Mouse (Mus musculus) embryonic facial prominence, embryonic 13.5 days (tissue): ENCODE data around the gene Pik3ap1. TPM values are rescaled to one million over a fixed set of nuclear protein-coding genes. Genes with fewer than 3 reads are reported as not detected.

ENCODE experiments used
- ATAC-seq: fragments of 200-750 bp; cut with Nextera tagmentation; 2 replicates; pipeline ENCODE4 v1.8.0; 2017; ENCODE audit warnings: low read depth; ENCODE audit not compliant: insufficient number of reproducible peaks, insufficient read depth, low FRiP score, low TSS enrichment
- H3K27ac ChIP-seq: fragments of 300-500 bp; sonication (generic); 2 replicates; pipeline ENCODE4 v1.5.1; 2015; ENCODE audit warnings: moderate library complexity, mild to moderate bottlenecking, inconsistent platforms
- H3K27me3 ChIP-seq: fragments of 300-500 bp; sonication (generic); 2 replicates; pipeline ENCODE4 v1.6.1; 2015; ENCODE audit warnings: mild to moderate bottlenecking, inconsistent platforms
- H3K36me3 ChIP-seq: fragments of 300-500 bp; sonication (generic); 2 replicates; pipeline ENCODE4 v1.6.1; 2015; ENCODE audit warnings: mild to moderate bottlenecking, inconsistent platforms
- H3K4me1 ChIP-seq: fragments of 300-500 bp; sonication (generic); 2 replicates; pipeline ENCODE4 v1.6.1; 2015; ENCODE audit warnings: inconsistent platforms
- H3K4me2 ChIP-seq: fragments of 300-500 bp; sonication (generic); 2 replicates; pipeline ENCODE4 v1.6.1; 2015; ENCODE audit warnings: moderate library complexity, mild to moderate bottlenecking, inconsistent platforms
- H3K4me3 ChIP-seq: fragments of 300-500 bp; sonication (generic); 2 replicates; pipeline ENCODE4 v1.5.1; 2015; ENCODE audit warnings: mild to moderate bottlenecking, inconsistent platforms
- H3K9ac ChIP-seq: fragments of 300-500 bp; sonication (generic); 2 replicates; pipeline ENCODE4 v1.6.1; 2015; ENCODE audit warnings: mild to moderate bottlenecking, inconsistent platforms
- H3K9me3 ChIP-seq: fragments of 300-500 bp; sonication (generic); 2 replicates; pipeline ENCODE4 v1.6.1; 2016; ENCODE audit warnings: inconsistent platforms
- WGBS: fragments of 180-500 bp; shearing (Covaris S2); methylation state at CpG from one replicate; pipeline ENCODE4 v1.1.7; 2015; ENCODE audit warnings: mixed read lengths; 5-methylcytosine and 5-hydroxymethylcytosine counted together
- polyA plus RNA-seq: library from polyadenylated mRNA; unstranded; fragments of >200 nt; fragmentation: Nextera tagmentation; extraction: Ambion mirVana; gene quantifications from 2 replicates; pipeline ENCODE4 v1.2.1, GENCODE M21; 2015

The Pik3ap1 gene
- polyA plus RNA-seq, 1 experiment from 2014 or later, result 1.8 TPM

DNA sequence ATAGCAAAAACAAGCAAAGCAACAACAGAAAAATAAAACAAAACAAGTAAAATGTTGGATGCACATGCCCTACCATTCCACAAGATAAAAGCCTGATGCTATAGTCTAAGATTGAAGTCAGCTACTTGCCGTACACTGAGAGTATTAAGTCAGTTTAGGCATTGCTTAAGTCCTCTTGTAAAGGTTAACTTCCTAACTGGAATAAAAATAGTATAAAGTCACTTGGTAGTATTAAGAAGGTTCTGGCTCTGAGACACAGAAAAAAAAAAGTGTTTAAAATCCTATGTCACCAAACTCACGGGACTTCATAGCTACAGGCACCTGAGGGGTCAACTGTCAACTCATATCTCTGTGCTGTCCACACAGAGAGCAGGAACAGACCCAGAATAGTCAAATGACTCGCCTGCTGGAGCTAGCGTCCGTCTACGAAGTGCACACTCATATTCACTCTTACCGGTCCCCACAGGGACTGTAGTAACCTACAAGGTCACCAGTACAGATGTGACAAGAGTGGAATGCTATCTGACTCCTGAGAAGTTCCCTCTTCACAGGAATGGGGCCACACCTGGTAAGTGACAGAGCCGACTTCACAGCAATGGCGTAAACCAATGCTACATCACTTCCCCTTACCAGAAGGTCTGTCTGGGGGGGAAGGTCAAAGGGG, 17.9 kb downstream of the Pik3ap1 start:
- H3K4me3 ChIP-seq, result no peak overlapping the region
- H3K27ac ChIP-seq, result no peak overlapping the region
- 83% methylated on average over 9 of the region's 9 CpGs for WGBS
- H3K9ac ChIP-seq, result no peak overlapping the region
- H3K27me3 ChIP-seq, result no peaks in the 10 kb centered on the region
- no peaks in the 10 kb centered on the region for H3K36me3 ChIP-seq
- no peak overlapping the region for H3K4me2 ChIP-seq
- ATAC-seq, result no peak
- no peaks in the 10 kb centered on the region for H3K9me3 ChIP-seq
- no peaks in the 10 kb centered on the region for H3K4me1 ChIP-seq

DNA sequence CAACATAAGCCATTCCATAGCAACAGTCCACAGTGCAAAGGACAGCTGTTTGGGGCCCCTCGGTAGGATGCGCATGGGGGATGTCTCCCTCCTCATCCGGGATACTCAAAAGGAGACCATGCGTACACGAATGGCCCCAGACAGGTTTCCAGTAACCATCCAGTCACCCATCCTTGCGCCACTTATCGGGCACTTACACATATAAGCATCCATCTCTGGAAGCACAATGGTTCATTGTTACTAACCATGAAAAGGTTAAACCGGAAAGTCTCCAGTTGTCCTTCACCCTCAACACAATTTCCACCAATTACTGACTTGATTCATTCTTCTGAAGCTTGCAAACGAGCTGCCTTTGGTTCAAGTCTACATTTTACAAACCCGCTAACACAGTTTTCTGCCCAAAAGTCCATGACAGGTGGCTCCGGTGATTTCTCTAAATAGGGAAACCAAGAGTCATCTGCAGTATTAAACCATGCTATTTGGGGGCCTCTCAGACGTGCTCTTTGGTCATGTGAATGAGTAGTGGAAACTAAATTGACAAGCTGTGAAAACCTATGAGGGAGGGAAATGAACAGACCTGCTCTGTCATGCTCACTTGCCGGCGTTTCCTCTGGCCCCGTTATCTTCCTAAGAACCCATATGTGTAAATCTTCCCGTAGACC, 18.6 kb downstream of the Pik3ap1 start:
- no peak for ATAC-seq
- 84% methylated on average over 16 of the region's 16 CpGs for WGBS

DNA sequence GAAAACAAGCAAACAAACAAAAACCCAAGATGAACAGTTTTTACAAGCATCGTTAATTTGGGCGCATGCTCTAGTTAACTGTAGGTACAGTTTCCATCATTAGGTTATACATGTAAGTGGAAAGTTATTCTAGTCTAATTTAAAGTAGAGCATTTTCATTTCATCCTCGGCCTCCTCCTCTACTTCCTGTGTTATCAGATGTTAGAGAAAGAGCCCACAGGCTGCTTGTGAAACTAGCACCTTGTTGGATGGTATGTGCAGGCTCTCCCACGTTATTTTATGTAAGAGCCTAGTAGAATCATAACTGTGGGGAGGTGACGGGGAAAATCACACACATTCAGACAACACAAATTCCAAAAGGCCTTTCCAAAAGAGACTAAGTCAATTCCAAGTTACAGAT, 19.3 kb downstream of the Pik3ap1 start:
- no peaks in the 10 kb centered on the region for H3K36me3 ChIP-seq
- no peaks in the 10 kb centered on the region for H3K27me3 ChIP-seq
- WGBS, result 87% methylated on average over 5 of the region's 5 CpGs
- no peak overlapping the region for H3K4me3 ChIP-seq
- no peaks in the 10 kb centered on the region for H3K4me1 ChIP-seq
- no peak for ATAC-seq
- no peak overlapping the region for H3K27ac ChIP-seq
- no peak overlapping the region for H3K9ac ChIP-seq
- H3K9me3 ChIP-seq, result no peaks in the 10 kb centered on the region
- no peak overlapping the region for H3K4me2 ChIP-seq

More for the DNA sequence above, 18.6 kb downstream of the Pik3ap1 start:
- no peaks in the 10 kb centered on the region for H3K4me1 ChIP-seq
- H3K36me3 ChIP-seq, result no peaks in the 10 kb centered on the region
- H3K9me3 ChIP-seq, result no peaks in the 10 kb centered on the region
- no peak overlapping the region for H3K4me2 ChIP-seq
- H3K27ac ChIP-seq, result no peak overlapping the region
- H3K9ac ChIP-seq, result no peak overlapping the region
- H3K4me3 ChIP-seq, result no peak overlapping the region
- no peaks in the 10 kb centered on the region for H3K27me3 ChIP-seq

DNA sequence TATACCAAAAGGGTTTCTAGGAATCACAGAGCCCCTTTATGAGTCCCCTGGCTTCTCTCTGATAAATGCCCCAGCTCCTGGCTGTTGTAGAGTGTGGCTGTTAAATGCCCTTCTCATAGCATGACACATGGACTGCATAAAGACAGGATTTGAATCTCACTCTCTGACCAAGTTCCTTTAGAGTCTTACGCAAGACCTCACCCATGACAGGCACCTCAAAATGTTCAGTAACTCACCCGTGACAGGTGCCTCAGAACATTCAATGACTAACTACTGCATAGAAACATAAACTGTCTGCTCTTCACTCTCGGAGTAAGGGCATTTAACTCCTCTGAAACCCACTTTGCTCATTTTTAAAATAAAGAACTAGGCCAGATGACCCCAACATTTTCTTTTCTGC, 20.4 kb downstream of the Pik3ap1 start:
- no peak overlapping the region for H3K27ac ChIP-seq
- H3K4me2 ChIP-seq, result no peak overlapping the region
- no peaks in the 10 kb centered on the region for H3K36me3 ChIP-seq
- ATAC-seq, result no peak
- H3K4me1 ChIP-seq, result no peaks in the 10 kb centered on the region
- 82% methylated on average over 3 of the region's 3 CpGs for WGBS
- H3K4me3 ChIP-seq, result no peak overlapping the region
- no peaks in the 10 kb centered on the region for H3K27me3 ChIP-seq
- no peaks in the 10 kb centered on the region for H3K9me3 ChIP-seq
- H3K9ac ChIP-seq, result no peak overlapping the region

DNA sequence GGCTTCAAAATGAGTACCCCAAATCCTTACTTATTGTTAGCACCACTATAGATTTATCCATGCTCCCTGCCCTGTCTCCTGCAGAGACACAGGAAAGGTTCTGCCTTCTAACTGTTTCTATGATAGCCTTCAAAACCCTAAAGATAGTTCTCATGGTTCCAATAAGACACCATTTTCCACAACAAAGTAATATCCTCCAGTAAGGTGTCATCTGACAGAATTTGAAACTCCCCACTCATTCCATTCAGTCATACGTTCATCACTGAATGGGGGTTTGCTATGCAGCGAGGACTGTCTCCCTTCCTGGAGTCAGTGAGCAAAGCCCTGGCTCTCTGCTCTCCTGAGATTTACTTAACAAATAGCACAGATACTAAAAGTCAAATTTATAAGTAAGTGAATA, 21.9 kb downstream of the Pik3ap1 start:
- Histone ChIP-seq H3K9ac (no peak overlapping the region), H3K27ac (no peak overlapping the region), H3K4me2 (no peak overlapping the region), H3K36me3 (no peaks in the 10 kb centered on the region), H3K27me3 (no peaks in the 10 kb centered on the region), H3K9me3 (no peaks in the 10 kb centered on the region), H3K4me1 (no peaks in the 10 kb centered on the region), H3K4me3 (no peak overlapping the region)
- 77% methylated on average over 2 of the region's 2 CpGs for WGBS
- no peak for ATAC-seq

DNA sequence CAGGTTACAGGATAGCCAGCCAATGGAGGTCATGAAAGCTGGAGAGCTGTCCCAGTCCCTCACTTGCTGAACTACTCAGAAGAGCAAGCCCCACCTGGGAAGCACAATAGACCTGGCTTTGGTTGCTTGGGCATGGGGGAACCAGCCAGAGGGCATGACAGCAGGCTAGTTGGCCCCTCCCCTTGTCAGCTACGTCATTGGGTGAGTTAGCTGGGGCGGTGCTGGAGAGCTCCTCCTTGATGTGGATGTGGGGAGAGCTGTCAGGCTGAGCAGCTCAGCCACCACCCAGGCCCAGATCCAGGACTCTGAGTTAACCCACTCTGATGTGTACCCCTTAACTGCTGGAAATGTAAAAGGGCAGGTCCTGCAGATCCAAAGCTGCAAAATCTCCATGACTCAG, 24.4 kb downstream of the Pik3ap1 start:
- Histone ChIP-seq H3K4me3 (no peak overlapping the region), H3K9ac (no peak overlapping the region), H3K9me3 (no peaks in the 10 kb centered on the region), H3K4me1 (no peaks in the 10 kb centered on the region), H3K36me3 (no peaks in the 10 kb centered on the region), H3K27ac (no peak overlapping the region), H3K4me2 (no peak overlapping the region), H3K27me3 (no peaks in the 10 kb centered on the region)
- 9% methylated on average over 2 of the region's 2 CpGs for WGBS
- no peak for ATAC-seq

DNA sequence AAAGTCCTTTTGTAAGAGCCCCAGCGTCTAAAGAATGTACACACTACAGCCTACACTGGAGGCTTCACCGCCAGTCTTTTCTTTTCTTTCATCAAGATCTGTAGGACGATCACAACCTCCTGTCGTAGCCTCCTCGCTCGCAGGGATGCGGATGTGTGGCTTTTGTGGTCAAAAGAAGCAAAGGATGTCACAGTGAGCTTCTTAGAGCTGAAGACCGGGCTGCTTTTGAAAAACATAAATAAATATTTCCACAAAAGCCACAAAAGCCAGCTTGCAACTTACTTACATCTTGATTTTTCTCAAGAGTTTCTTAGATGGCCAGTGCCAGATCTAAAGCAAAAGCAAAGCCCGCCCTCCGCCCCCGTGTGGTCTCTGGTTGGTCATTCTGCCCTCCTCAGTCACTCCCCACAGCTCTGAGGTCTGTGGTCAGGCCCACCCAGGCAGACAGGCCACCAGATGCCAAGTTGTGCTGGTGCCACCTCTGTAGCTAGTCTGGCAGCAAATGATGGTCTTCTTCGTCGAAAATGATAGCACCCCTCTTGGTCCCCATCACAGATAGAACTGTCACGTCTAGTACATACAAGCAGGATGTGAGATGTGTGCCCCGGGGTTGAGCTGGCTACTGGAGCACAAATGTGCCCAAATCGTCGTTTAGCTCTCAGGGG, 30.5 kb downstream of the Pik3ap1 start:
- WGBS, result 80% methylated on average over 17 of the region's 17 CpGs

DNA sequence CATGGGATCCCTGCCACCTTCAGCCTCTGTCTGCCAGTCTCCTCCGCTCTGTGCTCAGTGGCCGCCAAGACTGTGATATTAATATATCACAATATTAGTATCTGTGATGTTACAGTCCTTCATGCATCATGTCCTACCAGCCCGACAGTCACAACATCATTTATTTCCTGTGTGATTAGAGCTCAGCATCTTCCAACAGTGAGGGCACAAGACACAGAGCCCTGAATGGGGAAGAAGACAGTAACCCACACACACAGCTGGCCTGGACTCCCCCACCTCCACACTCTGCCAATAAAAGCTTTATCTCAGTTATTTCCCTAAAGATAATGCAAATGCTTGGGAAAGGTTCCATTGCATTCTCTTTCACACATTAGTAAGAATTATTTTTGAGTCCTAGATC, 35.3 kb downstream of the Pik3ap1 start:
- Histone ChIP-seq H3K4me1 (peaks cover 3% of the 10 kb centered on the region; the same call in 1 of the 2 replicates), H3K27me3 (no peaks in the 10 kb centered on the region), H3K9me3 (no peaks in the 10 kb centered on the region), H3K4me2 (no peak overlapping the region), H3K27ac (no peak overlapping the region), H3K36me3 (no peaks in the 10 kb centered on the region), H3K4me3 (no peak overlapping the region), H3K9ac (no peak overlapping the region)
- WGBS, result 88% methylated on average over 3 of the region's 3 CpGs
- no peak for ATAC-seq

More for the DNA sequence above, 30.5 kb downstream of the Pik3ap1 start:
- H3K4me2 ChIP-seq, result no peak overlapping the region
- no peak overlapping the region for H3K4me3 ChIP-seq
- no peak for ATAC-seq
- H3K27ac ChIP-seq, result no peak overlapping the region
- H3K36me3 ChIP-seq, result no peaks in the 10 kb centered on the region
- no peaks in the 10 kb centered on the region for H3K4me1 ChIP-seq
- H3K9me3 ChIP-seq, result no peaks in the 10 kb centered on the region
- no peak overlapping the region for H3K9ac ChIP-seq
- no peaks in the 10 kb centered on the region for H3K27me3 ChIP-seq

DNA sequence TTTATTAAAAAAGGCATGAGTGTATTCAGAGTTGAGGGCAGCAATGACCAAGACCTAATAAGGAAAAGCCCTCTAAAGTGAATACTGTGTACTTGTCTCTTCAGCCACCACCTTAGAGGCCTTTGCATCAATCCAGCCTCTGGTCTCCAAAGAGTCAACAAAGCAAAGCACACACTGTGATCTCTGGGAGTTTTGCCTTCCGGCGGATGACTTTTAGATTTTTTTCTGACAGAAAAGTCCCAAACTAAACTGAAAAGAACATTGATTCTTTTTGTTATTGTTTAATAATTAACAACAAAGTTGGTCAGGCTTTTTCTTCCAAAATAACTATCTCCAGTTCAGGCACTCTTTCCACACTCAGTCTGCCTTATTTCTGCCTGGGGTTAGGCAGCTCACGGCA, 36.7 kb downstream of the Pik3ap1 start:
- H3K27me3 ChIP-seq, result no peaks in the 10 kb centered on the region
- ATAC-seq, result no peak
- H3K27ac ChIP-seq, result no peak overlapping the region
- 89% methylated on average over 3 of the region's 3 CpGs for WGBS
- H3K4me3 ChIP-seq, result no peak overlapping the region
- H3K4me2 ChIP-seq, result no peak overlapping the region
- no peaks in the 10 kb centered on the region for H3K36me3 ChIP-seq
- H3K9ac ChIP-seq, result no peak overlapping the region
- peaks cover 3% of the 10 kb centered on the region; the same call in 1 of the 2 replicates for H3K4me1 ChIP-seq
- no peaks in the 10 kb centered on the region for H3K9me3 ChIP-seq

DNA sequence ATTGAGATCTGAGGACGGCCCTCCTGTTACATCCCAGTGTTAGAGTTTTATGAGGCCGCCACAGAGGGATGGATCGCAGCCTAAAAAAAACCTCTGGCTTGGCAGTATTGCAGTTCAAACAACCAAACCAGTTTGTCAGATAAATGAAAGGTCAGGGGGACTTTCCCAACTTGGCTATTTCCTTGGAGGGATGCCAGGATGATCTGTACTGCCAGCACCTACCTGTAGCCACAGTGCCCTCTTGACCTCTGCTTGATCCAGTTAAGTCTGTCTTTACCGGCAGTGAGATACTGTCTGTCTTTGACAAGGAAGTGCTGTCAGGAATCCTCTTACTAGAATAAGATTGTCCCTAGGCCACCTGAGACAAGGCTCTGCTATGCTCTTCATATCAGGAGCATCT, 37.6 kb downstream of the Pik3ap1 start:
- Histone ChIP-seq H3K4me2 (no peak overlapping the region), H3K36me3 (no peaks in the 10 kb centered on the region), H3K4me1 (peaks cover 3% of the 10 kb centered on the region; the same call in 1 of the 2 replicates), H3K4me3 (no peak overlapping the region), H3K9ac (no peak overlapping the region), H3K27ac (no peak overlapping the region), H3K9me3 (no peaks in the 10 kb centered on the region), H3K27me3 (no peaks in the 10 kb centered on the region)
- WGBS, result 77% methylated on average over 4 of the region's 4 CpGs
- no peak for ATAC-seq

DNA sequence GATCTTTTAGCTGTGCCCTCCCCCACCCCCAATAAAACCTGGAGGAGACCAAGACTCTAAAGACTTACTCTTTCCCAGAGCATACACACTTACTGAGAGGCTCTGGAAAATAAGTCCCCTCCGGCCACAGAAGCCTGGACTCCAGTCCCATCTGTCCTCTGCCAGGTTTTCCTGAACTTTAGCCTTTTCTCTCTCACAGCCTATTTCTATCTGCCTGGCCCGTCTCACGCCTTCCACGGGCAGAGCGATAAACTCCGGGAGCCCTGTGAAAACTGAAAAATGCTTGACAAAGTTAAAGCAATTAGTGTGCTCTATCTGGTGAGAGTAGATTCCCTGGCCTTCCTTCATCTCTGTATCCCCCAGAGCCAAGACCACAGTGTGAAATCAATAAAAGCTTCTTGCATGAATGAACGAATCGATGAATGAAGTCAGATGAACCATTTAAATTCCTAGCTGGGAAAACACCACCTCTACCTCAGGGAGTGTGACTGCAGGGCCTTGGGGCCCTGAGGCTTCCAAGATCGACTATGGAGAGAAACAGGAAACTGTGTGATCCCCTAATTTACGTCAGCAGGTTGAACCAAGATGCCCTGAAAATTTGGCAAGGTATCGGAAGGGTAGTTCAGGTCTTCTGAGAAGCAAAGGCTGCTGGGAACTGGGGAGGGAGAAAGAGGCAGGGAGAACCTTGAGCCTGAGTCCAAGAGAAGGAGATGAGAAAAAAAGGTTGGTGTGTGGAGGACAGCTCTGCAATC, 38.6 kb downstream of the Pik3ap1 start:
- Histone ChIP-seq H3K27me3 (no peaks in the 10 kb centered on the region), H3K9me3 (no peaks in the 10 kb centered on the region), H3K4me2 (no peak overlapping the region), H3K4me3 (no peak overlapping the region), H3K36me3 (no peaks in the 10 kb centered on the region), H3K27ac (no peak overlapping the region), H3K4me1 (peaks cover 3% of the 10 kb centered on the region; the same call in 1 of the 2 replicates), H3K9ac (no peak overlapping the region)
- 63% methylated on average over 11 of the region's 11 CpGs for WGBS
- no peak for ATAC-seq
